Mouse (Mus musculus): Measurements from ENCODE around the gene Gm11042.

- no peak for TF ChIP-seq CTCF (IDR thresholded peaks at IDR 0.05; ENCODE audit: low read depth, low read length)
- no peak for TF ChIP-seq POLR2A (IDR thresholded peaks at IDR 0.05; ENCODE audit: extremely low read depth, insufficient read depth, low read length)
These were observed 973 bp downstream of the Gm11042 start for GRCm38 (mm10) chr12:74315221-74315620.

All from liver, adult 2 months (tissue).